Mouse (Mus musculus) liver, postnatal 0 days (tissue): ENCODE data around the gene Clip2.

ENCODE experiments used
- CTCF ChIP-seq: sonication (generic); IDR thresholded peaks from 2 replicates; pipeline ENCODE4 v1.5.1; 2016; ENCODE audit warnings: antibody characterized with exemption, low read depth
- EP300 ChIP-seq: IDR thresholded peaks from 2 replicates; pipeline ENCODE4 v1.6.1; 2016; ENCODE audit warnings: antibody characterized with exemption, low read depth, mild to moderate bottlenecking

GRCm38 (mm10) chr5:134583884-134584213 lies 31.6 kb upstream of the Clip2 start:
- TF ChIP-seq EP300, result no peak
- no peak for TF ChIP-seq CTCF
